Mouse (Mus musculus) adrenal gland, adult 8-10 months (tissue): Measurements from ENCODE around the gene Gm20696. TPM values are rescaled to one million over a fixed set of nuclear protein-coding genes. Genes with fewer than 3 reads are reported as not detected.

Experiments
- DNase-seq: peaks from one replicate; pipeline ENCODE4 v3.0.0; 2022
- total RNA-seq, 4 experiments: library from RNA; stranded (reverse); gene quantifications; 2 replicates each; pipeline ENCODE4 v1.2.4; 2022

Gene Gm20696
- total RNA-seq, 4 experiments from 2014 or later: 3.3 to 9.8 (median 5.5) TPM

DNA sequence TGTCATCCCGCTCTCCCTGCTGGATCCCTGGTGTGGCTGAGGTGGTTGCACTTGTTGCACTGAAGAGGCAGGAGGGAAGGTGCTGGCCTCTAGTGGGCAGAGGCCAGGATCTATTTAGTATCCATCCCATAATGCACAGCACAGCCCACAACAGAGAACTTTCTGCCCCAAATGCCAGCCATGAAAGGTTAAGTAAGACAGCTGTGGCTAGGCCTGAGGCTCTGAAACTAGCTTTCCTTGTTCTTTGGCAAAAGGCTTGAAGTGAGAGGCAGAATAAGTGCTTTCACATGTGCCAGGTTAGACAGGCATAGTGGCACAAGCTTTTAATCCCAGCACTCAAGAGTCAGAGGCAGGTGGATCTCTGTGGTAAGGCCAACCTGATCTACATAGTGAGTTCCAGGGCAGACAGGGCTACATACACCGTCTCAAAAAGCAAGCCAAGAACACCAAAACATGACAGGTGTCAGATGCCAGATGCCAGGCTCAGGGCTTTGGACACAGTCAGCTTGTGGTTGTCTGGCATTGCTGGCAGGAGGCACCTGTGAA lies 281.5 kb downstream of the Gm20696 start:
- no peak for DNase-seq

DNA sequence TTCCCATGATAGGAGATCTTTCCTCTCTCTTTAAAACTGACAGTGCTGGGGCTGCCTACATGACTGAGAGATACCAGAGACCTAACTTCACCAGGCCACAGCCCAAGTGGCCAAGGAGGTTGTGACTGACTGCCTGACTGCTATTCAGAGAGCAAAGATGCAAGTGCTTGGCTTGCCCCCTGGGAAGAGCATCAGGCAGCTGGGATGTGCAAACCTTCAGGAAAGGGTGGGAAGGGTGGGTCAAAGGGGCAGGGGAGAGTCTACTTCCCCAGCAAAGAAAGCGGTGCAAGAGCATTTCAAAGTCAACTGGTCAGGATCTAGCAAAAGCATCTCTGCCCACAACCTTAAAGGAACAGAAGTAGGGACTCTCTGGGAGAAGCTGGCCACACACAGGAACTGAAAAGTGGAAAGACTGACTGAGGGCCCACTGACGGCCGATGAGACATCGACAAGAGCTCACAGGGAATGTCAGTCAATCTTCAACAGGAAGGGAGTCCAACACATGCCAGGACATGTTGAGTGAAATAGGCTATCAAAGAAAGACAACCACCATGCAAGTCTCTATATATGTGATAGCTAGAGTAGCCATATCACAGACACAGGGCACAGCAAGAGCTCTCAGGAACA lies 282.6 kb downstream of the Gm20696 start:
- no peak for DNase-seq

DNA sequence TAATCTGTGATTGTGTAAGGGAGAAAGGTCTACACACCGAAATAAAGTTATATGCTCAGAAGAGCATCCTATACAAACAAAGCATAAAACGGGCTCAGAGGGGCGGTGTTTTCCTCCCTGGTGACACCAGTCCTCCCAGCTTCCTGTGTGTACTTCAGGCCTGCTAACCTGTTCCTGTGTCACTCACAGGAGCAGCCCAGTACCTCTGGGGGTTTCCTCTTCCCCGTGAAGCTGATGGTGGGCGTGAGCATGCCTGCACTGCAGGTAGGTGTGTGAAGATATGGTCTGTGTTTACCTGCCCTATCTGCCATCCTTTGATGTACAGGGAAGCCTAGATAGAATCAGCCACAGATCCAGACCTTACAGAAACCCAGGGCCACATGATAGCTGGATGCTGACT lies 286.5 kb downstream of the Gm20696 start:
- DNase-seq: no peak

- DNase-seq: peak; percentile 25
Measured at GRCm38 (mm10) chr6:99378997-99379710, 287.4 kb downstream of the Gm20696 start.

DNA sequence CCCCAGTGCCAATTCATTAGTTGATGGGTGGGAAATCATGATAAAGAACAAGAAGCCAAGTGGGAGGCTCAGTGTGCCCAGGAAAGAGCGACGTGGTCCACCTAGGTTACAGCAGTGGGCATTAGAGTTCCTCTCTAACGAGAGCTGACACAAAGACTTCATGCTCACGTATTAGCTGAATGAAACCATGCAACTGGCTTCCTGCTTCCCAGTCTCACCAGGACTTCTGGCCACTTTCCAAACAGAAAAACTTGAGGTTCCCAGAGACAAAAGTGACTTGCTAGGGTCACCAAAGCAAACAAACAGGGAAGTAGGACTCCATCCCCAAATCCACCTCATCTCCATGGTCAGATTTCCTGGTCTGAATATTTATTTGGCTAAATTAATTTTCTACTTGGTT lies 288.9 kb downstream of the Gm20696 start:
- no peak for DNase-seq

GRCm38 (mm10) chr6:99377131-99377530 lies 289.5 kb downstream of the Gm20696 start:
- no peak for DNase-seq

DNA sequence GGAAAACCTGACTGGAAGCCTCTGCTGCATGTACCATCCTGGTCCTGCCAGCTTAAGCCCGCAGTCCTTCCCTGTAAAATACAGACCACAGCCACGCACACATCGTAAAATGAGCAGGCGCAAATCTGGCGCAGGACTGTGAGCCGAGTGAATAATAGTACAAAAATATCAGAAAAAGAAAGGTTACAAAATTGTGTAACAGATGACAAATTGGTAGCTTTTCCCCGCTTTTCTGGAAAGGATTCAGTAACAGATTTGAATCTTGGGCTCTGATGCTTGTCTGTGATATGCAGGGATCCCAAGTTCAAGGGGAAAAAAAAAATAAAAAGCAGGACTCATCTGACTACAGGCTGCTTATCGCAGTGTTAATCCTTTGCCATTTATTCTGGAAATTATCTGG lies 289.9 kb downstream of the Gm20696 start:
- DNase-seq: no peak

GRCm38 (mm10) chr6:99375865-99376264 lies 290.7 kb downstream of the Gm20696 start:
- DNase-seq: no peak

DNA sequence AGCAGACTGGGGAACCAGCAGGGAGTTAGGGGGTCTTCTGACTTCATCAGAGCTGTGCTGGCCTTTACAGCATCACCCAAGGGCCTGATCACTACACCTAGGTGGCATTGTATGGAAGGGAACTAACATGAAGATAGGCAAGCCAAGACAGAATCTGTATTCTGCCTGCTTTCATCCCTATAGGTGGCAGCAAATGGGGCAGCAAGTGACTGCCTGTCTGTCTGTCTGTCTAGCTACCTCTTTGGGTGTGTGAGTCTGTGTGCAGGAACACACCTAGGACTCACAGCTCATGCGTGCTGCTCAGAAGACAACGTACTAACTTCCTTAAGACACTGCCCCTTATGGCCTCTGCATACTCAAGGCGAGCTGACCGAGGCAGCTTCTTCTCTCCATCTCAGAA lies 291.2 kb downstream of the Gm20696 start:
- DNase-seq: no peak

DNA sequence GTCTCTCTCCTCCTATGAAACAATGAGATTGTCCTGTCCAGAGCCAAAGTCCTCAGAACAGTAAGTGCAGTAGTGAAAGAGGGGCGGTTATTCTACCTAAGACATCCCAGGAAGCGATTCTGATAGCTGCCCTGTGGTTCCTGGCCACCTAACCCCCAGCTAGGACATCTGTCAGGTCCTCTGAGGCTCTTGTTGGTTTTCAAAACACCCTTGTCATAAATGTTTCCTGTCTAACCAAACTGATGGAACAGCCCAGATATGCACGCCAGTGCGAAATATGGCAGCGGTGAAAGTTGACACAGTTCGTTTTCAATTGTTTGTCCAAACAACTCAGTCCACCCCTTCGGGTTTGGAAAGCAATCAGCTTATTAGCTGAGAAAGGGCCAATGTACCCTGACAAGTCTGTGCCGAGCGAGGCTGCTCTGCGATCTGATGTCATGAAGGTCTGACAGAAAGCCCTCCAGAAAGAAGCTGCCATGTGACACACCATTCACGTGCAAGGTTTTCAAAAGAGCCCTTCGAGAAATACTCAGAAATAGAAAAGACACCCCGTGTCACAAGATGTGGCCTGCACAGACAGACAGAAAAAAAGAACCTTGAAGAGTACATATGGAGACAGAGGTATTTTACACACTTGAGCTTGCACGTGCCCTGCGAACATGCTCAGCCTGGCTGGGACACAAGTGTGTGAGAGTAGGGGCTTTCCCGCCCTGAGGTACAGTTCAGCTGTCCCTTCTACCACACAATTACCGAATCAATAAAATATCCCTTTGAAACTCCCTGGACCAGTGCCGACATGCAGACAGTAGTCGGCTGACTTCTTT lies 291.9 kb downstream of the Gm20696 start:
- no peak for DNase-seq

GRCm38 (mm10) chr6:99372427-99372826 lies 294.2 kb downstream of the Gm20696 start:
- no peak for DNase-seq

DNA sequence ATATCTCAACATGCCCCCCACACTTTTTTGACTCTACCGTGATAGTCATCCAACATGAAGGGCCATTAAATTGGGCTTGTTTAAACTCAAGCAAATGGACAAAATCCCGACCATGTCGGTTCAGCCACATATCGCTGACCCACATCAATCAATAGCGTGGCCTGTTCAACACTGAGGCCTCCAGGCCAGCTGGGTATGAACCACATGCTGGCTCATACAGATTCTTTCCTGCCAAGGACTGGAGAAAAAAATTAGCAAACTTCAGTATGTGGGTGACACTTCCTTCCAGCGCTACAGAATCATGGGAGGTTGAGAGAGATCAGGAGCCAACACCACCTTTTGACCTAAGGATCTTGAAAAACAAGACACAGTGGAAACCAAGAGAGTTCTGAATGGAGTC lies 294.6 kb downstream of the Gm20696 start:
- no peak for DNase-seq

DNA sequence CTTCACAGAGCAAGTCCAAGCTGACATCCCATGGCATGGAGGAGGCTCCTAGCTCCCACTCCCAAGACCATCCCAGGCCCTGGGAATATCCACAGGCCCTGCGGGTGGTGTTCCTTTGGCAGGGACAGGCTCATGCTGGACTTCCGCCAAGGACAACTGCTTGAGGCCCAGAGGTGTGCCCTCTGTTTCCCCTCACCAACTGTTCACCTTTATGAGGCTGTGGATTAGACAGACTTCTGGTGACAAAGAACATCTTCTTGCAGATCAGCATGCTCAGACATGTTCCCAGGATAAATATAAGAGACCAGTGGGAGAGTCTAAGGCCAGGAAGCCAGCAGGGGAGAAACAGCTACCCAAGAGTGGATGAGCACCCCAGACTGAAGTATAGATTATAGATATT lies 296.7 kb downstream of the Gm20696 start:
- no peak for DNase-seq

GRCm38 (mm10) chr6:99369156-99369555 lies 297.4 kb downstream of the Gm20696 start:
- DNase-seq: no peak

- DNase-seq: no peak
Measured at GRCm38 (mm10) chr6:99368118-99368753, 298.4 kb downstream of the Gm20696 start.

- DNase-seq: no peak
Measured at GRCm38 (mm10) chr6:99364545-99364944, 302.1 kb downstream of the Gm20696 start.

GRCm38 (mm10) chr6:99360581-99360980 lies 306.0 kb downstream of the Gm20696 start:
- DNase-seq: no peak

GRCm38 (mm10) chr6:99359765-99360499 lies 306.7 kb downstream of the Gm20696 start:
- DNase-seq: no peak

DNA sequence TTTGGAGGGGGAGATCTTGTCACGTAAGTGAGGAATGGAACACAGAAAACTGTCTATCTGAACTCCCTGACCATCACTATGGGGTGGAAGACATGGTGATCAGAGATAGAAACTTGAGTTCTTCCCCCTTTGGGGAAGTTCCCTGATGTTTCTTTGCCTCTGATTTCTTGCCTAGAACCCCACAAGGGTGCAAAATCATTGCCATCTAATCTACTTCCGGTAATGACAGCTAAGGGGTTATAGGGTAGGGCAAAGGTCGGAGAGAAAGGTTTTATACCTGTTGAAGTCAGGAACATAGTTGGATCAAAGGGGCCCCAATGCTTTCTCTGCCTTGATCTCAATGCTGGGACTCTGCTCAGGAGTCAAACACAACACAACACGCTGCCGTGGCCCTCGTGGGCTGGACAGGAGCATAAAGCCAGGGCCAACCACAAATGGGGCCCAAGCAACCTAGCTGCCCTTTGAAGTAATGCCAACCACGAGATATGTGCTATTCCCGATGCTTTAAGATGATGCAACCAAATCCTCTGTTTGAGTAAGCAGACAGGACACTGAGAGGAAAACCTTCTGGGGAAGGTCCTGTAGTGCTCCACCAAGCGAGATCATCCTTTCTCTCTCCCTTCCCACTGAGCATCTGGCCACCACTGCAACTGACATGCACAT lies 307.4 kb downstream of the Gm20696 start:
- DNase-seq: no peak

DNA sequence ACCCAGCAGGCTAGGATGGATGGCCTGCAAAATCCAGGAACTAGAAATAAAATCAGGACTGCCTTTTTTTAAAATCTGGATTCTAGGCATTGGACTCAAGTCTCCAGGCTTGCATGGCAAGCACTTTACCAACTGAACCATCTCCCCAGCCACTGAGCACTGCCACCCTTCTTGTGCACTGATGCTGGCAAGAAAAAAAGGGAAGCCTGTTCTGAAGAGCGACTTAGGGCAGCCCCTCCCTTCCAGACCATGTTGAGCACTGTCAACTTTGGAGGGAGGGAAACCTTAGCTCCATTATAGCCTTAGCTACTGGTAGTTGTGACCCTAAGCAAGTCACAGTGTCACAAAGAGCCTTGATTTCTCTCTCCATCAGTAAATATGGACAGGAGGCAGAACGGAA lies 308.7 kb downstream of the Gm20696 start:
- no peak for DNase-seq

DNA sequence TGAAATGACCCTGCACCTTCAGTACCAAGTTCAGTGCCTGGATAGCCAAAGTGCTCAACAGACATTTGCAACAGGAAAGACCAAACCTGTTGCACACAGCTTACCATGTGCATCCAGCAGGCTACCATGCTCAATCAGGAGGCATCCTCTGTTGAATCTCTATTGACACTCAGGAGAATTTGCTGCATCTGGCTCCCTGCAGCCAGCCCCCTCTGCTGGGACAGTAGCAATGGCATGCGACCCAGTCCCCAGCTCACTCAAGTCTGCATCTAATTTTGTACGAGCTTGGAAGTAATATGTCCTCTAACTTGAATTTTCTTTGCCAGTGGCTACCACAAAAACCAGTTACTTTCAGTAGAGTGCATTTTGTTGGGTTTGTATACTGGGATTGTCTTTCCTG lies 312.3 kb downstream of the Gm20696 start:
- DNase-seq: no peak
